Mouse (Mus musculus) testis, adult 2 months (tissue): ENCODE results near the gene Rps10.

Experiments
- CTCF ChIP-seq: fragments of 200-500 bp; IDR thresholded peaks from 2 replicates; pipeline ENCODE4 v1.5.1; 2012; ENCODE audit warnings: low read depth, mild to moderate bottlenecking, inconsistent platforms, low read length, moderate library complexity; ENCODE audit not compliant: control insufficient read depth, insufficient read depth, insufficient replicate concordance
- POLR2A ChIP-seq: fragments of 200-500 bp; IDR thresholded peaks from 2 replicates; pipeline ENCODE4 v1.6.1; 2012; ENCODE audit warnings: low read depth, mild to moderate bottlenecking, inconsistent platforms, low read length, moderate library complexity; ENCODE audit not compliant: control insufficient read depth

- TF ChIP-seq CTCF (no peak), POLR2A (no peak)
Observed at GRCm38 (mm10) chr17:27642491-27643062, 6.1 kb upstream of the Rps10 start.
